Mouse (Mus musculus): ENCODE results near the gene Cd300lf.

Cd300lf gene

GRCm38 (mm10) chr11:115160016-115160797 lies 26.4 kb upstream of the Cd300lf start:
- peak; percentile 90 to 91 for DNase-seq

- no peak for DNase-seq
Measured at GRCm38 (mm10) chr11:115157933-115158719, 24.3 kb upstream of the Cd300lf start.

GRCm38 (mm10) chr11:115155053-115155634 lies 21.4 kb upstream of the Cd300lf start:
- no peak for DNase-seq

- DNase-seq: peak; percentile 85 to 88
Measured at GRCm38 (mm10) chr11:115153699-115154292, 20.0 kb upstream of the Cd300lf start.

- no peak for DNase-seq
Measured at GRCm38 (mm10) chr11:115153088-115153487, 19.3 kb upstream of the Cd300lf start.

- DNase-seq: peak; percentile 71 to 76
Measured at GRCm38 (mm10) chr11:115151755-115152429, 18.1 kb upstream of the Cd300lf start.

GRCm38 (mm10) chr11:115150741-115151254 lies 17.0 kb upstream of the Cd300lf start:
- DNase-seq: no peak

GRCm38 (mm10) chr11:115147813-115148212 lies 14.0 kb upstream of the Cd300lf start:
- no peak for DNase-seq

GRCm38 (mm10) chr11:115141970-115142369 lies 8.2 kb upstream of the Cd300lf start:
- DNase-seq: no peak

- no peak for DNase-seq
Measured at GRCm38 (mm10) chr11:115138597-115139262, 4.9 kb upstream of the Cd300lf start.

- DNase-seq: no peak
Measured at GRCm38 (mm10) chr11:115131768-115132381, 1.9 kb downstream of the Cd300lf start.

- DNase-seq: no peak
Measured at GRCm38 (mm10) chr11:115129508-115130126, 4.2 kb downstream of the Cd300lf start.

- DNase-seq: no peak
Measured at GRCm38 (mm10) chr11:115128483-115128882, 5.3 kb downstream of the Cd300lf start.

- no peak for DNase-seq
Measured at GRCm38 (mm10) chr11:115119409-115119808, 14.4 kb downstream of the Cd300lf start.

GRCm38 (mm10) chr11:115112196-115112595 lies 21.6 kb downstream of the Cd300lf start:
- DNase-seq: no peak

- DNase-seq: no peak
Measured at GRCm38 (mm10) chr11:115110271-115110670, 23.5 kb downstream of the Cd300lf start.

GRCm38 (mm10) chr11:115108176-115108575 lies 25.6 kb downstream of the Cd300lf start:
- no peak for DNase-seq

GRCm38 (mm10) chr11:115107403-115107916 lies 26.3 kb downstream of the Cd300lf start:
- no peak for DNase-seq

GRCm38 (mm10) chr11:115106638-115107037 lies 27.2 kb downstream of the Cd300lf start:
- no peak for DNase-seq

GRCm38 (mm10) chr11:115104769-115105563 lies 28.8 kb downstream of the Cd300lf start:
- DNase-seq: no peak

Measured in kidney, postnatal 25 days (tissue).